Mouse (Mus musculus) stomach, embryonic 15.5 days (tissue): Measurements from ENCODE around the gene Cdc42bpa. TPM values are rescaled to one million over a fixed set of nuclear protein-coding genes. Genes with fewer than 3 reads are reported as not detected.
"Not testable (repeated sequence)": the region's sequence is repeated elsewhere in the genome, so short reads cannot be mapped to it uniquely, and the experiment has no call there.

ENCODE experiments used
- ATAC-seq: fragments of 200-750 bp; cut with Nextera tagmentation; 2 replicates; pipeline ENCODE4 v1.8.0; 2017; ENCODE audit warnings: low read depth, moderate number of reproducible peaks, moderate TSS enrichment; ENCODE audit not compliant: insufficient read depth, low FRiP score
- H3K27ac ChIP-seq: fragments of 300-500 bp; sonication (generic); 2 replicates; pipeline ENCODE4 v1.5.1; 2015; ENCODE audit warnings: mild to moderate bottlenecking, inconsistent platforms
- H3K27me3 ChIP-seq: fragments of 300-500 bp; sonication (generic); replicated peaks from 2 replicates; pipeline ENCODE4 v1.6.1; 2015; ENCODE audit warnings: inconsistent platforms
- H3K36me3 ChIP-seq: fragments of 300-500 bp; sonication (generic); 2 replicates; pipeline ENCODE4 v1.6.1; 2015; ENCODE audit warnings: inconsistent platforms
- H3K4me1 ChIP-seq: fragments of 300-500 bp; sonication (generic); 2 replicates; pipeline ENCODE4 v1.6.1; 2015; ENCODE audit warnings: inconsistent platforms
- H3K4me2 ChIP-seq: fragments of 300-500 bp; sonication (generic); 2 replicates; pipeline ENCODE4 v1.6.1; 2015; ENCODE audit warnings: mild to moderate bottlenecking, inconsistent platforms
- H3K4me3 ChIP-seq: fragments of 300-500 bp; sonication (generic); replicated peaks from 2 replicates; pipeline ENCODE4 v1.5.1; 2015; ENCODE audit warnings: inconsistent platforms
- H3K9ac ChIP-seq: fragments of 300-500 bp; sonication (generic); 2 replicates; pipeline ENCODE4 v1.6.1; 2015; ENCODE audit warnings: inconsistent platforms
- H3K9me3 ChIP-seq: fragments of 300-500 bp; sonication (generic); 2 replicates; pipeline ENCODE4 v1.6.1; 2016; ENCODE audit warnings: inconsistent platforms
- WGBS: fragments of 180-500 bp; shearing (Covaris S2); methylation state at CpG from one replicate; pipeline ENCODE4 v1.1.7; 2015; 5-methylcytosine and 5-hydroxymethylcytosine counted together
- polyA plus RNA-seq: library from polyadenylated mRNA; unstranded; fragments of >200 nt; fragmentation: Nextera tagmentation; extraction: Ambion mirVana; gene quantifications from 2 replicates; pipeline ENCODE4 v1.2.1, GENCODE M21; 2015

The Cdc42bpa gene
- polyA plus RNA-seq, 1 experiment from 2014 or later: 17.9 TPM

DNA sequence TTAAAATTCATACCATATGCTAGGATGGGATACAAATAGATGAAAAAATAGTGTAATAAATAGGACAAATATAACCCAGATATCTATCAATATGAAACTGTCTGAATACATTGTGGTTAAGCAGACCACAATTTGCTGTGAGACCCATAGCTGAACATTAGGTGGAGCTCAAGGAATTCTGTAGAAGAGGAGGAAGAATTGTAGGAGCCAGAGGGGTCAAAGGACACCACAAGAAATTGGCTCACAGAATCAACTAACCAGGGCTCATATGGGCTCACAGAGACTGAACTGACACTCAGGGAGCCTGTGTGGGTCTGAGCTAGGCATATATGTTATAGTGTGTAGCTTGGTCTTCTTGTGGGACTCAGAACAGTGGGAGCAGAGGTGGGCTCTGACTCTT lies 47.8 kb downstream of the Cdc42bpa start:
- no peak for ATAC-seq
- Histone ChIP-seq H3K36me3 (no peaks in the 10 kb centered on the region), H3K4me1 (no peaks in the 10 kb centered on the region), H3K27me3 (no peaks in the 10 kb centered on the region), H3K9me3 (no peaks in the 10 kb centered on the region), H3K4me3 (no peak overlapping the region), H3K9ac (no peak overlapping the region), H3K4me2 (no peak overlapping the region), H3K27ac (no peak overlapping the region)

DNA sequence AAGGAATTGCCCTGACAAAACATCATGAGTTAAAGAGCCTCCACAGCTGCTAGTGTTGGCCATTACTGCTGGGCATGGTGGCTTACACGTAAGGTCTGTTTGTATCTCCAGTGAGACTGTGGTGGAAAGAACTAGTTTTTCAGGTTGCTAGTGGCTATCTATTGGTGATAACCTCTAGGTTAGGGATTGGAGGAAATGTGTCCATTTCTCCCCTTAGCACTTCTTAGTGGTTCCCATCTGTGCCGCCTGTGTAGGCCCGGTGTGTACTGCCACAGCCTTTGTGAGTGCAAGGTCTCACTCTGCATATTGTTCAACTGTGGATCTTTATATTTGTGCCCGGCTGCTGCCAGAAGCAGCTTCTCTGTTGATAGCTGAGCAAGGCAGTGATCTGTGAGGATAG lies 53.2 kb downstream of the Cdc42bpa start:
- H3K27ac ChIP-seq: no peak overlapping the region
- H3K4me3 ChIP-seq: no peak overlapping the region
- no peaks in the 10 kb centered on the region for H3K9me3 ChIP-seq
- no peak overlapping the region for H3K9ac ChIP-seq
- WGBS: 75% methylated on average over 4 of the region's 4 CpGs
- no peak overlapping the region for H3K4me2 ChIP-seq
- no peaks in the 10 kb centered on the region for H3K4me1 ChIP-seq
- H3K36me3 ChIP-seq: no peaks in the 10 kb centered on the region
- no peaks in the 10 kb centered on the region for H3K27me3 ChIP-seq
- ATAC-seq: peak; percentile 93

DNA sequence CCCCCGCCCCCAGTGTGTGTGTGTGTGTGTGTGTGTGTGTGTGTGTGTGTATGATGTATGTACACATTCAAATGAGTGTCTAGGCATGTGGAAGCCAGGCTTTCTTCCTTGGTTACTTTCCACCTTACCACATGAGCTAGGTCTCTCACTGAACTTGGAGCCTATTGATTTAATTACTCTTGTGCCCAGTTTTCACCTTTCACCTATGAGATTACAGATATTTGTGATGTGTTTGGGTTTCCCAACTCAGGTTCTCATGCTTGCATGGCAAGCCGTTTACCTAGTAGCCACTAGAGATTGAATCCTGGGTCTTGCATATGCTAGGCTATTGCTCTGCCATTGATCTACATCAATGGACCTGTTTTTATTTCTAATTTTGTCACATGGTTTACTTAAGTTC lies 57.9 kb downstream of the Cdc42bpa start:
- 67% methylated on average over 2 of the region's 2 CpGs for WGBS
- ATAC-seq: no peak

DNA sequence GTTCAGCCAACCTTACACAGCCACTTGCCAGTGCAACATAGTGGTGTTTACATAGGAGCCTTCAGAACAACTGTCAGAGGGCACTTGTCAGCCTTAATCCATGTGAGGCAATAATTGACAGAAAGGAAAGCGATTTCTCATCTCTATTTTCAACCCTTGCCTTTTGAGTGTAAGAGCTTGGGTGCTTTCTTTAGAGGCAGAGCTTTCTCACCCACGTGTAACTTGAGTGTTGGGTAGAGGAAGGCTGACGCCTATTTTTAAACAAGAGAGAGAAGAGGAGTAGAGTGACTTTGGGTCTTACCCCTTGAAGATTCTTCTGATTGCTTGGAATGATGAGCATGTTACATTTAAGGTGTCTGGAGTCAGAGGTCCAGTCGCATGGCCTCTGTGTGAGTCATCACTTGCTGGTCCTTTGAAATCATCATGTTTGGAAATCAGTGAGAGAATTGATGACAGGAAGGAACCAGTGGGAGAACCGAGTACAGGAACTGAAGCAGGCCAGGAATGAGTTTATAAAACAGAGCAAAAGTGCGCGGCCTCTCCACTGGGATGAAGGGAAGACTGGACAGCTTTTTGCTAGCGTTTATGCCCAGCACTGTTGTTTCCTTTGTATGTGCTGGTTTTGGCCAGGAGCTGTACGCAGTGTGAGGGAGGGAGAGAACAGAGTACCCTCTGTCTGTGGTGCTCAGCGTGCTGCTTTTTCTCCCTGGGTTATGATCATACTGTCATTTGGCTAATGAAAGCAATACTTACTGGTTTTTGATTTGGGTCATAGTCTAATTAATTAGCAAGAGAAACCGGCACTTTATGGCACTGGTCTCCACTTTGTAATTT lies 61.4 kb downstream of the Cdc42bpa start:
- Histone ChIP-seq H3K36me3 (no peaks in the 10 kb centered on the region), H3K4me2 (no peak overlapping the region), H3K9ac (no peak overlapping the region), H3K4me1 (peaks cover 3% of the 10 kb centered on the region; the same call in 1 of the 2 replicates), H3K4me3 (no peak overlapping the region), H3K27me3 (no peaks in the 10 kb centered on the region), H3K9me3 (no peaks in the 10 kb centered on the region), H3K27ac (no peak overlapping the region)
- WGBS: 55% methylated on average over 11 of the region's 11 CpGs
- no peak for ATAC-seq

More for the DNA sequence above, 57.9 kb downstream of the Cdc42bpa start:
- Histone ChIP-seq H3K27ac (no peak overlapping the region), H3K36me3 (no peaks in the 10 kb centered on the region), H3K4me2 (no peak overlapping the region), H3K27me3 (no peaks in the 10 kb centered on the region), H3K9me3 (no peaks in the 10 kb centered on the region), H3K9ac (no peak overlapping the region), H3K4me1 (peaks cover 3% of the 10 kb centered on the region; the same call in 1 of the 2 replicates), H3K4me3 (no peak overlapping the region)

GRCm38 (mm10) chr1:180023512-180023911 lies 63.2 kb downstream of the Cdc42bpa start:
- WGBS: 84% methylated on average over 5 of the region's 5 CpGs
- Histone ChIP-seq H3K27ac (no peak overlapping the region), H3K4me3 (no peak overlapping the region), H3K4me1 (peaks cover 3% of the 10 kb centered on the region; the same call in 1 of the 2 replicates), H3K36me3 (no peaks in the 10 kb centered on the region), H3K9me3 (no peaks in the 10 kb centered on the region), H3K4me2 (no peak overlapping the region), H3K9ac (no peak overlapping the region), H3K27me3 (no peaks in the 10 kb centered on the region)
- ATAC-seq: no peak

GRCm38 (mm10) chr1:180029863-180030262 lies 69.6 kb downstream of the Cdc42bpa start:
- not testable (repeated sequence) for H3K27me3 ChIP-seq, H3K4me1 ChIP-seq, H3K36me3 ChIP-seq, H3K9ac ChIP-seq, ATAC-seq, H3K27ac ChIP-seq, H3K4me3 ChIP-seq, H3K9me3 ChIP-seq, H3K4me2 ChIP-seq
- 90% methylated on average over 5 of the region's 5 CpGs for WGBS

GRCm38 (mm10) chr1:180030631-180031365 lies 70.5 kb downstream of the Cdc42bpa start:
- Histone ChIP-seq H3K4me2 (no peak overlapping the region), H3K36me3 (no peaks in the 10 kb centered on the region), H3K4me3 (no peak overlapping the region), H3K9me3 (no peaks in the 10 kb centered on the region), H3K4me1 (no peaks in the 10 kb centered on the region), H3K9ac (no peak overlapping the region), H3K27ac (no peak overlapping the region), H3K27me3 (no peaks in the 10 kb centered on the region)
- 77% methylated on average over 8 of the region's 8 CpGs for WGBS
- no peak for ATAC-seq

GRCm38 (mm10) chr1:180031705-180032548 lies 71.7 kb downstream of the Cdc42bpa start:
- WGBS: 89% methylated on average over 5 of the region's 5 CpGs
- H3K4me2 ChIP-seq: no peak overlapping the region
- no peak overlapping the region for H3K4me3 ChIP-seq
- H3K36me3 ChIP-seq: no peaks in the 10 kb centered on the region
- H3K9me3 ChIP-seq: no peaks in the 10 kb centered on the region
- H3K27me3 ChIP-seq: no peaks in the 10 kb centered on the region
- H3K9ac ChIP-seq: no peak overlapping the region
- ATAC-seq: 0 out of 2 replicates have a peak, but pooled peaks have one; percentile 35
- H3K27ac ChIP-seq: no peak overlapping the region
- H3K4me1 ChIP-seq: no peaks in the 10 kb centered on the region

DNA sequence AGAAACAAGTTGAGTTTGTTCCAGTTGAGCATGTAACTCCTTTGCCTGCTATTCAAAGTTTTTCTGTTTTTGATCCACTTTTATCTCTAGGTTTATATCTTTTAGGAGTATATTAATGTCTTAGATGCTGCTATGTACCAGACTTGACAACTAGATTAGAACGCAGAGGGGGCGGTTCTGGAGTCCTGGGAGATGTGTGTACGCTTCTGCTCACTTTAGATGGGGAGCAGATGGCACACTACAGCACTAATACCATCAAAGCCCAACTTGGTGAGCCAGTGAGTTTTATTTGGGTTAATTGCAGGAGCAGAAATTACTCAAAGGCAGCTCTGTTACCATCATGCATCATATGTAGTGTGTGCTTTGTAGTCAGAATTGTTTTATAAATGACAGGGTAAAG lies 77.2 kb downstream of the Cdc42bpa start:
- Histone ChIP-seq H3K9ac (no peak overlapping the region), H3K27ac (no peak overlapping the region), H3K9me3 (no peaks in the 10 kb centered on the region), H3K36me3 (no peaks in the 10 kb centered on the region), H3K4me3 (no peak overlapping the region), H3K4me2 (no peak overlapping the region), H3K4me1 (no peaks in the 10 kb centered on the region), H3K27me3 (no peaks in the 10 kb centered on the region)
- WGBS: 73% methylated on average over 3 of the region's 3 CpGs
- no peak for ATAC-seq

DNA sequence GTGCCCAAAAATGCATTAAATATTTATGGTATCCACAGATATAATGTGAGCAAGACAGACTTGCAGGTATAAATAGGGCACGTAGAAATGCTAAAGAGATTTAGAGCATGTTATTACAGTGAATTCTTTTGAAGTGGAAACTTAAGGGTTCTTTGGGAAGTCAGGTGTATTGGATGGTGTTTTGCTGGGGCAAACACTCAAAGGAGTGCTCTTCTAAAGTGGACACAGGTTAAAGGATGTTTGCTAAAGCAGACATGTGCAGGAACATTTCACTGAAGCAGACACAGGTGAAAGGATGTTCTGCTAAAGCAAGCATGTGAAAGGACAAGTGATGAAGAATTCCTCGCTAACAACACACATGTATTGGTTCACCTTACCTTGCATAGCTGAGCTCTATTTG lies 83.9 kb downstream of the Cdc42bpa start:
- 90% methylated on average over 2 of the region's 2 CpGs for WGBS
- no peak for ATAC-seq

DNA sequence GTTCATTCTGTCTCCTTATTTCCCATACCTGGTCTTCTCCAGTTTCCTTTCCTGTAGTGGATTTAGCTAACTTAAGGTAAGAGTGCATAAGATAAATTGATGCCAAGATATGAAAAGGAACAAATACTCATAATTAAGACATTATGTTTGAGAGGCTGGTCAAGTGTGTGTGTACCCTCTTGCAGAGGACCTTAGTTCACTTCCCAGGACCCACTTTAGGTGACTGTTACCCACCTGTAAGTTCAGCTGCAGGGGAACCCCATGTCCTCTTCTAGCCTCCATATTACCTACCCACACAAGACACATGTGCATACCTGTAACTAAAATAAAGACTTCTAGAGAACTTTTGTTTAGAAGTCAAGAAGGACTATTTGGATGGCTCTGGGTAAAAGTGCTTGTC lies 84.9 kb downstream of the Cdc42bpa start:
- Histone ChIP-seq H3K36me3 (peaks cover 6% of the 10 kb centered on the region; the same call in 1 of the 2 replicates), H3K27ac (no peak overlapping the region), H3K27me3 (no peaks in the 10 kb centered on the region), H3K4me1 (no peaks in the 10 kb centered on the region), H3K9me3 (no peaks in the 10 kb centered on the region), H3K4me3 (no peak overlapping the region), H3K4me2 (no peak overlapping the region), H3K9ac (no peak overlapping the region)
- no peak for ATAC-seq

More for the DNA sequence above, 83.9 kb downstream of the Cdc42bpa start:
- H3K9me3 ChIP-seq: no peaks in the 10 kb centered on the region
- H3K9ac ChIP-seq: no peak overlapping the region
- no peaks in the 10 kb centered on the region for H3K27me3 ChIP-seq
- no peaks in the 10 kb centered on the region for H3K4me1 ChIP-seq
- no peak overlapping the region for H3K27ac ChIP-seq
- H3K36me3 ChIP-seq: peaks cover 6% of the 10 kb centered on the region; the same call in 1 of the 2 replicates
- H3K4me2 ChIP-seq: no peak overlapping the region
- H3K4me3 ChIP-seq: no peak overlapping the region
